Mouse (Mus musculus) kidney, adult 8-10 months (tissue): Measurements from ENCODE around the gene Clstn2.
A peak's percentile ranks its signal among the peaks of the same experiment; 100 is the strongest.

Experiments
- DNase-seq, 2 experiments: peaks; one replicate each; pipeline ENCODE4 v3.0.0; 2022

Clstn2 gene

GRCm38 (mm10) chr9:97677075-97677474 is 355.9 kb downstream of the Clstn2 start:
- DNase-seq, result no peak

GRCm38 (mm10) chr9:97672681-97673080 is 360.3 kb downstream of the Clstn2 start:
- DNase-seq, result no peak

GRCm38 (mm10) chr9:97672224-97672623 is 360.8 kb downstream of the Clstn2 start:
- DNase-seq, result no peak

GRCm38 (mm10) chr9:97670666-97671065 is 362.3 kb downstream of the Clstn2 start:
- no peak for DNase-seq

- DNase-seq, result no peak
These were observed 372.0 kb downstream of the Clstn2 start for GRCm38 (mm10) chr9:97660989-97661388.

- no peak for DNase-seq
These were observed 374.2 kb downstream of the Clstn2 start for GRCm38 (mm10) chr9:97658736-97659135.

- no peak for DNase-seq
These were observed 384.6 kb downstream of the Clstn2 start for GRCm38 (mm10) chr9:97648409-97648808.

- no peak for DNase-seq
These were observed 387.2 kb downstream of the Clstn2 start for GRCm38 (mm10) chr9:97645746-97646145.

- DNase-seq, result no peak
These were observed 390.6 kb downstream of the Clstn2 start for GRCm38 (mm10) chr9:97642396-97642795.

GRCm38 (mm10) chr9:97639967-97640549 is 392.9 kb downstream of the Clstn2 start:
- DNase-seq, result peak in 1 of 2 experiments; percentile 13

- no peak for DNase-seq
These were observed 394.2 kb downstream of the Clstn2 start for GRCm38 (mm10) chr9:97638683-97639354.

- DNase-seq, result no peak
These were observed 397.6 kb downstream of the Clstn2 start for GRCm38 (mm10) chr9:97635351-97635750.

GRCm38 (mm10) chr9:97634831-97635230 is 398.1 kb downstream of the Clstn2 start:
- DNase-seq, result no peak

GRCm38 (mm10) chr9:97629180-97629579 is 403.8 kb downstream of the Clstn2 start:
- no peak for DNase-seq

- no peak for DNase-seq
These were observed 404.5 kb downstream of the Clstn2 start for GRCm38 (mm10) chr9:97628361-97628908.

GRCm38 (mm10) chr9:97627916-97628315 is 405.1 kb downstream of the Clstn2 start:
- DNase-seq, result no peak

GRCm38 (mm10) chr9:97610566-97610965 is 422.4 kb downstream of the Clstn2 start:
- no peak for DNase-seq

GRCm38 (mm10) chr9:97603729-97604128 is 429.3 kb downstream of the Clstn2 start:
- no peak for DNase-seq

- DNase-seq, result no peak
These were observed 430.5 kb downstream of the Clstn2 start for GRCm38 (mm10) chr9:97602476-97602875.

GRCm38 (mm10) chr9:97599006-97599405 is 434.0 kb downstream of the Clstn2 start:
- DNase-seq, result no peak

GRCm38 (mm10) chr9:97590712-97591111 is 442.3 kb downstream of the Clstn2 start:
- no peak for DNase-seq

GRCm38 (mm10) chr9:97570881-97571280 is 462.1 kb downstream of the Clstn2 start:
- no peak for DNase-seq

GRCm38 (mm10) chr9:97563121-97563520 is 469.9 kb downstream of the Clstn2 start:
- no peak for DNase-seq

GRCm38 (mm10) chr9:97544359-97544758 is 488.6 kb downstream of the Clstn2 start:
- DNase-seq, result no peak
